Mouse (Mus musculus) MN1 (cell line): Measurements from ENCODE around the gene Timm29.

Experiments
- DNase-seq: peaks from one replicate; pipeline ENCODE4 v3.0.0-alpha.2; 2016; ENCODE audit warnings: low spot score

Timm29 gene

GRCm38 (mm10) chr9:21616232-21616781, 23.8 kb downstream of the Timm29 start:
- peak; percentile 85 for DNase-seq

DNA sequence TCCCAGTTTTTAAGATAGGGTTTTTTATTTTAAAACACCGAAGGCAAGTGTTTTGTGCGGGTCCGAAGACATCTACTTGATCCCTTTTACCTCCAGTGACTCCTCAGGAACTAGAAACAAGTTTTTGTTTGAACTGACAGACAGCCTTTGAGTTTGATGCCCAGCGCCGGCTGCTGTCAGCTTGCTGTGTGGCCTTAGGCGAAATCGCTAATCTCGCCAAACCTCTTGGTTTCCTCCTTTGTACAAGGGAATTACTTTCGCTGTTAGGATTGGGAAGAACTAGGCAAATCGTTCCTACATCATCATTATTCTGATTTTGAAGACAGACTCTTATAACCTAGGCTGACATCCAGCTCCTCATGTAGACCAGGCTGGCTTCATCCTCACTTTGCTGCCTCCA, 24.5 kb downstream of the Timm29 start:
- DNase-seq = peak; percentile 47

GRCm38 (mm10) chr9:21620229-21620628, 27.7 kb downstream of the Timm29 start:
- DNase-seq = no peak

- no peak for DNase-seq
These were observed 30.2 kb downstream of the Timm29 start for GRCm38 (mm10) chr9:21622676-21623075.

DNA sequence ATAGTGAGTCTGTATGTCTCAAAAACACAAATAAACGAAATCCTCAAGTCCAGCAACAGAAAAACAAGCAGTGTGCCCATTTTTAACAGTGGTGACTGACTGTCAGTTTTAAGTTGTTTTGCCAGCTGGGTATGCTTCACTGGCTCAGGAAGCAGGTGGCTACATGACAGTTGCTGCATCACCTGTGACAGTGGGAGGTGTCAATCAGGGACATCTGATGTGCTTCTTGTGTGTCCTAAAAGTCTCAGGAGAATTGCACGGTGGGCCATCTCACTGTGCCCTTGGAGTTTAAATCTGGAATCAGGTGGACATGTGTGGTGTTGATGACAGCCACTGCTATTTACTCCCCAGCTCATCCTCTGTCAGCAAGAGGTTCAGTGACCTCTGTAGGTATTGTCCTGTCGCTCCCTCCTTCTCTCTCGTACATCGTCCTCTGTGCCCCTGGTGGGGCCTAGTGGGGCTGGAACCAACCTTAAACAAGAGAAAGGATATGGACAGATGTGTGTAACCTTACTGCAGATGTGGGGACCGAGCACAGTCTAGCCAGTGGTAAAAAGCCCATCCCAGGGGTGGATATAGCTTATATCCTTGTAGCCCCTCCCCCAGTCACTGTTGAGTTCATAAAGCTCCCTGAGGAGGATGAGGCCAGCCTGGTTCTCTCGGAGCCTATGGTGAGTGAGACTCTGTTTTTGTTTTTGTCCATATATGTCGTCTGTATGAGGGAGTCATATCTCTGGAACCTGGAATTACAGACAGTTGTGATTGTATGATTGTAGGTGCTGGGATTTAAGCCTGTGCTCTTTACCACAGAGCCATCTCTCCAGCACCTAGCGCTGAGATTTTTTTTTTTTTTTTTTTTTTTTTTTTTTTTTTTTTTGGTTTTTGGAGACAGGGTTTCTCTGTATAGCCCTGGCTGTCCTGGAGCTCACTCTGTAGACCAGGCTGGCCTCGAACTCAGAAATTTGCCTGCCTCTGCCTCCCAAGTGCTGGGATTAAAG, 33.1 kb downstream of the Timm29 start:
- no peak for DNase-seq

- DNase-seq = no peak
These were observed 34.0 kb downstream of the Timm29 start for GRCm38 (mm10) chr9:21626571-21626970.

DNA sequence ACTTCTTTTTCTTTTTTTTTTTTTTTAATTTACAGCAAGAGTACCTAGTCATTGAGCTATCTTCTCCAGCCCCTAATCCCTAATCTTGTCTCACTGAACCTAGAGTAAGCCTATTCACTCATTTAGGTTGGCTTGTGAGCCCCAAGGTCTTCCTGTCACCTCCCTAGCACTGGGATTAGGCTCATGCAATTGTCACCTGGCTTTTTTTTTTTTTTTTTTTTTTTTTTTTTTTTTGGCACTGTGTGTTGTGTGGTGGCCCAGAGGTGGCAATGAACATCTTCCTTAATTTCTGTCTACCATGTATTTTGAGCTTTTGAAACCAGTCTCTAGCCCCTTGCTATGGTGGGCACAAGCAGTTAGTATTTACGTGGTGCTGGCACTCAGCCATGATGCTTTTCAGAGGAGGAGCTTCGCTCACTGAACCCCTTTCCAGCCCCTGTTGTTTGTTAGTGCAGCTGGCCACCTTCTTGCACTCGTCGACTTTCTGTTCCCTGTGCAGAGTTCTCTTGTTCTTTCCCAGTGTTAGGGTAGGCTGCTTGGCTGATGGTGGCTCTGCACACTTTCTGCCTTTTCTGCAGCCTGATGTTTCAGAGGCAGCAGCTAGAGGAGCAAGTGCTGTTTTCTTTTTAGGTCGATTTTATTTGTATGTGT, 34.7 kb downstream of the Timm29 start:
- DNase-seq = no peak

GRCm38 (mm10) chr9:21630673-21631072, 38.2 kb downstream of the Timm29 start:
- peak; percentile 43 for DNase-seq

GRCm38 (mm10) chr9:21633106-21633505, 40.6 kb downstream of the Timm29 start:
- no peak for DNase-seq

DNA sequence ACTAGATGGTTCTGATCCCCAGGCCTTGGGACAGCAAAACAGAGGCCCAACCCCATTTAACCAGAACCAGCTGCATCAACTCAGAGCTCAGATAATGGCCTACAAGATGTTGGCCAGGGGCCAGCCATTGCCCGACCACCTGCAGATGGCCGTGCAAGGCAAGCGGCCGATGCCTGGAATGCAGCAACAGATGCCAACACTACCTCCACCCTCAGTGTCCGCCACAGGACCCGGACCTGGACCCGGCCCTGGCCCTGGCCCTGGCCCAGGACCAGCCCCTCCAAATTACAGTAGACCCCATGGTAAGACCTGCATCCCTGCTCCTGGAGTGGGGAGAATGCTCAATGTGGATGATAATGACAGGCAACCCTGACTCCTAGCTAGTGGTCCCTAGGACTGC, 43.1 kb downstream of the Timm29 start:
- peak; percentile 41 for DNase-seq

DNA sequence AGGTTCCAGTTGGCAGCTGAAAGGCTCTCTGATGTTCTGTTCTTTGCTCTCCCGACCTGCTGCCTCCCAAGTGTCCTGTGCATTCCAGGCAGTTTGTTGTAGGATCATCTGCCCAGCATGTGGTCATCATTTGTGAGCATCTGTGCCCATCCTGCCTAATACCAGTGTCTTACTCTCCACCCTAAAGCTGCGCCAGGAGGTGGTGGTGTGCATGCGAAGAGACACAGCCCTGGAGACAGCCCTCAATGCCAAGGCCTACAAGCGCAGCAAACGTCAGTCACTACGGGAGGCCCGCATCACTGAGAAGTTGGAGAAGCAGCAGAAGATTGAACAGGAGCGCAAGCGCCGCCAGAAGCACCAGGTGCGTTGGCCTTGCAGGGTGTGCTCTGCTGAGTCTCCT, 46.5 kb downstream of the Timm29 start:
- no peak for DNase-seq
